Mouse (Mus musculus) intestine, embryonic 14.5 days (tissue): ENCODE measurements around the gene Fbxl19. TPM values are rescaled to one million over a fixed set of nuclear protein-coding genes. Genes with fewer than 3 reads are reported as not detected.

Experiments
- ATAC-seq: fragments of 200-750 bp; cut with Nextera tagmentation; replicated peaks from 2 replicates; pipeline ENCODE4 v1.8.0; 2017; ENCODE audit warnings: low read depth, moderate number of reproducible peaks, moderate TSS enrichment, moderate library complexity; ENCODE audit not compliant: low FRiP score, low TSS enrichment
- DNase-seq: peaks from one replicate; pipeline ENCODE4 v3.0.0-alpha.2; 2018; ENCODE audit warnings: low spot score
- H3K27ac ChIP-seq: fragments of 300-500 bp; sonication (generic); 2 replicates; pipeline ENCODE4 v1.5.1; 2014; ENCODE audit warnings: low read depth, mild to moderate bottlenecking, control low read depth
- H3K27me3 ChIP-seq: fragments of 300-500 bp; sonication (generic); replicated peaks from 2 replicates; pipeline ENCODE4 v1.6.1; 2014; ENCODE audit warnings: low read length, control low read depth; ENCODE audit not compliant: control insufficient read depth, insufficient read depth
- H3K36me3 ChIP-seq: fragments of 300-500 bp; sonication (generic); 2 replicates; pipeline ENCODE4 v1.6.1; 2014; ENCODE audit warnings: low read length, control low read depth; ENCODE audit not compliant: control insufficient read depth, insufficient read depth
- H3K4me1 ChIP-seq: fragments of 300-500 bp; sonication (generic); replicated peaks from 2 replicates; pipeline ENCODE4 v1.6.1; 2014; ENCODE audit warnings: low read length, control low read depth, mixed read lengths; ENCODE audit not compliant: control insufficient read depth, insufficient read depth
- H3K4me2 ChIP-seq: fragments of 300-500 bp; sonication (generic); 2 replicates; pipeline ENCODE4 v1.6.1; 2014; ENCODE audit warnings: low read length
- H3K4me3 ChIP-seq: fragments of 300-500 bp; sonication (generic); 2 replicates; pipeline ENCODE4 v1.5.1; 2014; ENCODE audit warnings: low read depth, low read length, control low read depth, mixed read lengths
- H3K9ac ChIP-seq: fragments of 300-500 bp; sonication (generic); 2 replicates; pipeline ENCODE4 v1.6.1; 2014; ENCODE audit warnings: mild to moderate bottlenecking, low read length
- H3K9me3 ChIP-seq: fragments of 300-500 bp; sonication (generic); 2 replicates; pipeline ENCODE4 v1.6.1; 2016; ENCODE audit warnings: low read length, control low read depth; ENCODE audit not compliant: control insufficient read depth
- WGBS: fragments of 180-500 bp; shearing (Covaris S2); extraction: QIAGEN DNeasy Blood & Tissue Kit; methylation state at CpG from one replicate; pipeline ENCODE4 v1.1.7; 2014; 5-methylcytosine and 5-hydroxymethylcytosine counted together
- polyA plus RNA-seq: library from polyadenylated mRNA; unstranded; fragments of >200 nt; fragmentation: Nextera tagmentation; extraction: Ambion mirVana; gene quantifications from 2 replicates; pipeline ENCODE4 v1.2.1, GENCODE M21; 2014

Gene Fbxl19
- polyA plus RNA-seq, 1 experiment from 2014 or later: 4.2 TPM

- no peak overlapping the region for H3K4me2 ChIP-seq
- 88% methylated on average over 1 of the region's 1 CpGs for WGBS
- H3K27ac ChIP-seq: no peak overlapping the region
- no peaks in the 10 kb centered on the region for H3K27me3 ChIP-seq
- H3K9ac ChIP-seq: no peak overlapping the region
- no peak overlapping the region for H3K4me3 ChIP-seq
- no peaks in the 10 kb centered on the region for H3K9me3 ChIP-seq
- ATAC-seq (no peak), DNase-seq (no peak)
- peaks cover 66% of the 10 kb centered on the region for H3K36me3 ChIP-seq
- no peaks in the 10 kb centered on the region; the same call in 1 of the 2 replicates for H3K4me1 ChIP-seq
These were observed 55.4 kb downstream of the Fbxl19 start for GRCm38 (mm10) chr7:127799738-127800137.

GRCm38 (mm10) chr7:127800435-127801009 is 56.2 kb downstream of the Fbxl19 start, which contains the start of gene Hsd3b7:
Hsd3b7 (plus strand) TSS chr7:127800604.
- WGBS: 27% methylated on average over 6 of the region's 6 CpGs
- Histone ChIP-seq H3K4me1 (no peaks in the 10 kb centered on the region; the same call in 1 of the 2 replicates), H3K27me3 (no peaks in the 10 kb centered on the region), H3K9me3 (no peaks in the 10 kb centered on the region), H3K4me3 (peak within 1 kb of the TSS; percentile 13), H3K36me3 (peaks cover 58% of the 10 kb centered on the region), H3K4me2 (peak within 1 kb of the TSS; percentile 44), H3K27ac (no peak within 1 kb of the TSS), H3K9ac (0 out of 2 replicates have a peak within 1 kb of the TSS, but pooled peaks have one; percentile 29)
- ATAC-seq (peak; percentile 88), DNase-seq (peak; percentile 97)

GRCm38 (mm10) chr7:127801010-127801621 is 56.8 kb downstream of the Fbxl19 start:
- Histone ChIP-seq H3K9ac (no peak overlapping the region), H3K4me1 (no peaks in the 10 kb centered on the region; the same call in 1 of the 2 replicates), H3K9me3 (no peaks in the 10 kb centered on the region), H3K27me3 (no peaks in the 10 kb centered on the region), H3K4me2 (peak overlapping the region; percentile 44), H3K36me3 (peaks cover 52% of the 10 kb centered on the region), H3K27ac (no peak overlapping the region), H3K4me3 (peak overlapping the region; percentile 13; the same call in 1 of the 2 replicates)
- ATAC-seq (peak; percentile 17; the same call in 1 of the 2 replicates), DNase-seq (no peak)
- WGBS: 88% methylated on average over 8 of the region's 8 CpGs

GRCm38 (mm10) chr7:127802313-127802712 is 58.0 kb downstream of the Fbxl19 start:
- no peak overlapping the region for H3K4me3 ChIP-seq
- H3K27me3 ChIP-seq: no peaks in the 10 kb centered on the region
- DNase-seq (no peak), ATAC-seq (no peak)
- no peaks in the 10 kb centered on the region for H3K9me3 ChIP-seq
- H3K9ac ChIP-seq: no peak overlapping the region
- no peak overlapping the region for H3K4me2 ChIP-seq
- WGBS: 92% methylated on average over 17 of the region's 17 CpGs
- H3K36me3 ChIP-seq: peaks cover 40% of the 10 kb centered on the region
- H3K27ac ChIP-seq: no peak overlapping the region
- H3K4me1 ChIP-seq: no peaks in the 10 kb centered on the region; the same call in 1 of the 2 replicates

GRCm38 (mm10) chr7:127808821-127809220 is 64.5 kb downstream of the Fbxl19 start:
- Histone ChIP-seq H3K27ac (no peak overlapping the region), H3K4me3 (no peak overlapping the region), H3K36me3 (peaks cover 10% of the 10 kb centered on the region; the same call in 1 of the 2 replicates), H3K9ac (no peak overlapping the region), H3K9me3 (no peaks in the 10 kb centered on the region), H3K27me3 (no peaks in the 10 kb centered on the region), H3K4me2 (no peak overlapping the region), H3K4me1 (no peaks in the 10 kb centered on the region)
- DNase-seq: no peak
- WGBS: 75% methylated on average over 5 of the region's 5 CpGs
- ATAC-seq: no peak

- Histone ChIP-seq H3K4me3 (no peak overlapping the region), H3K9ac (no peak overlapping the region), H3K4me1 (no peaks in the 10 kb centered on the region), H3K36me3 (peaks cover 15% of the 10 kb centered on the region; the same call in 1 of the 2 replicates), H3K27ac (no peak overlapping the region), H3K27me3 (no peaks in the 10 kb centered on the region), H3K9me3 (no peaks in the 10 kb centered on the region), H3K4me2 (no peak overlapping the region)
- ATAC-seq (no peak), DNase-seq (no peak)
- 93% methylated on average over 1 of the region's 1 CpGs for WGBS
These were observed 65.5 kb downstream of the Fbxl19 start for GRCm38 (mm10) chr7:127809846-127810245.

- H3K36me3 ChIP-seq: peaks cover 15% of the 10 kb centered on the region; the same call in 1 of the 2 replicates
- ATAC-seq (no peak), DNase-seq (no peak)
- 82% methylated on average over 10 of the region's 10 CpGs for WGBS
- no peak overlapping the region for H3K4me3 ChIP-seq
- no peak overlapping the region for H3K9ac ChIP-seq
- H3K27me3 ChIP-seq: no peaks in the 10 kb centered on the region
- H3K9me3 ChIP-seq: no peaks in the 10 kb centered on the region
- no peak overlapping the region for H3K4me2 ChIP-seq
- no peak overlapping the region for H3K27ac ChIP-seq
- H3K4me1 ChIP-seq: no peaks in the 10 kb centered on the region
These were observed 66.3 kb downstream of the Fbxl19 start for GRCm38 (mm10) chr7:127810650-127811049.

GRCm38 (mm10) chr7:127811240-127811639 is 66.9 kb downstream of the Fbxl19 start:
- H3K9me3 ChIP-seq: no peaks in the 10 kb centered on the region
- DNase-seq: no peak
- H3K9ac ChIP-seq: no peak overlapping the region
- H3K4me1 ChIP-seq: no peaks in the 10 kb centered on the region
- no peak overlapping the region for H3K4me3 ChIP-seq
- no peak for ATAC-seq
- H3K27ac ChIP-seq: no peak overlapping the region
- no peak overlapping the region for H3K4me2 ChIP-seq
- H3K36me3 ChIP-seq: peaks cover 15% of the 10 kb centered on the region; the same call in 1 of the 2 replicates
- WGBS: 76% methylated on average over 4 of the region's 4 CpGs
- H3K27me3 ChIP-seq: no peaks in the 10 kb centered on the region
